Mouse (Mus musculus) forebrain, embryonic 16.5 days (tissue): ENCODE measurements around the gene Car5b. TPM values are rescaled to one million over a fixed set of nuclear protein-coding genes. Genes with fewer than 3 reads are reported as not detected.

Experiments
- ATAC-seq: fragments of 200-750 bp; cut with Nextera tagmentation; 2 replicates; pipeline ENCODE4 v1.8.0; 2017; ENCODE audit warnings: mild to moderate bottlenecking, moderate library complexity
- H3K27ac ChIP-seq: fragments of 300-500 bp; sonication (generic); 2 replicates; pipeline ENCODE4 v1.5.1; 2014; ENCODE audit warnings: low read length, control low read depth
- H3K27me3 ChIP-seq: fragments of 300-500 bp; sonication (generic); replicated peaks from 2 replicates; pipeline ENCODE4 v1.6.1; 2014; ENCODE audit warnings: low read length; ENCODE audit not compliant: control insufficient read depth, insufficient read depth
- H3K36me3 ChIP-seq: fragments of 300-500 bp; sonication (generic); 2 replicates; pipeline ENCODE4 v1.6.1; 2014; ENCODE audit not compliant: control insufficient read depth, insufficient read depth
- H3K4me1 ChIP-seq: fragments of 300-500 bp; sonication (generic); replicated peaks from 2 replicates; pipeline ENCODE4 v1.6.1; 2014; ENCODE audit warnings: low read length; ENCODE audit not compliant: control insufficient read depth, insufficient read depth
- H3K4me2 ChIP-seq: fragments of 300-500 bp; sonication (generic); 2 replicates; pipeline ENCODE4 v1.6.1; 2014; ENCODE audit warnings: mild to moderate bottlenecking, low read length, control low read depth
- H3K4me3 ChIP-seq: fragments of 300-500 bp; sonication (generic); replicated peaks from 2 replicates; pipeline ENCODE4 v1.5.1; 2014; ENCODE audit warnings: mild to moderate bottlenecking, low read length, control low read depth
- H3K9ac ChIP-seq: fragments of 300-500 bp; sonication (generic); replicated peaks from 2 replicates; pipeline ENCODE4 v1.6.1; 2014; ENCODE audit warnings: low read depth, low read length, control low read depth
- H3K9me3 ChIP-seq: fragments of 300-500 bp; sonication (generic); 2 replicates; pipeline ENCODE4 v1.6.1; 2016; ENCODE audit warnings: low read length; ENCODE audit not compliant: control insufficient read depth
- WGBS: fragments of 180-500 bp; shearing (Covaris S2); extraction: QIAGEN DNeasy Blood & Tissue Kit; methylation state at CpG from one replicate; pipeline ENCODE4 v1.1.7; 2014; 5-methylcytosine and 5-hydroxymethylcytosine counted together
- polyA plus RNA-seq: library from polyadenylated mRNA; unstranded; fragments of >200 nt; fragmentation: Nextera tagmentation; extraction: Ambion mirVana; gene quantifications from 2 replicates; pipeline ENCODE4 v1.2.1, GENCODE M21; 2015

Car5b gene
- polyA plus RNA-seq, 1 experiment from 2014 or later = 0.38 TPM

GRCm38 (mm10) chrX:163938587-163938986 is 89.2 kb downstream of the Car5b start:
- Histone ChIP-seq H3K36me3 (peaks cover 3% of the 10 kb centered on the region; the same call in 1 of the 2 replicates), H3K4me3 (no peak overlapping the region), H3K4me2 (no peak overlapping the region), H3K9me3 (no peaks in the 10 kb centered on the region), H3K9ac (no peak overlapping the region), H3K27me3 (no peaks in the 10 kb centered on the region), H3K27ac (no peak overlapping the region), H3K4me1 (no peaks in the 10 kb centered on the region)
- no peak for ATAC-seq
- 86% methylated on average over 6 of the region's 6 CpGs for WGBS

- Histone ChIP-seq H3K4me2 (no peak overlapping the region), H3K36me3 (peaks cover 3% of the 10 kb centered on the region; the same call in 1 of the 2 replicates), H3K9me3 (no peaks in the 10 kb centered on the region), H3K9ac (no peak overlapping the region), H3K27ac (no peak overlapping the region), H3K4me1 (no peaks in the 10 kb centered on the region), H3K27me3 (no peaks in the 10 kb centered on the region), H3K4me3 (no peak overlapping the region)
- WGBS = 79% methylated on average over 8 of the region's 8 CpGs
- ATAC-seq = no peak
Observed at GRCm38 (mm10) chrX:163934731-163935130, 93.1 kb downstream of the Car5b start.

- no peak for ATAC-seq
- H3K4me1 ChIP-seq = no peaks in the 10 kb centered on the region
- no peak overlapping the region for H3K4me2 ChIP-seq
- H3K27me3 ChIP-seq = no peaks in the 10 kb centered on the region
- no peaks in the 10 kb centered on the region for H3K36me3 ChIP-seq
- H3K9ac ChIP-seq = no peak overlapping the region
- no peak overlapping the region for H3K27ac ChIP-seq
- H3K4me3 ChIP-seq = no peak overlapping the region
- no peaks in the 10 kb centered on the region for H3K9me3 ChIP-seq
Observed at GRCm38 (mm10) chrX:163929550-163929949, 98.2 kb downstream of the Car5b start.

Other genes starting within 250 kb of the Car5b start
- 128 and 130 TPM in 2 replicates for gene Ap1s2, start 119.0 kb downstream of the Car5b start, polyA plus RNA-seq
- gene Zrsr2, start 69.3 kb downstream of the Car5b start, polyA plus RNA-seq = 47.7 and 50.2 TPM in 2 replicates
- 20.8 and 28.3 TPM in 2 replicates for gene Siah1b, start 48.5 kb upstream of the Car5b start, polyA plus RNA-seq
- gene Cltrn, start 60.8 kb upstream of the Car5b start, polyA plus RNA-seq = 0.26 TPM in 1 of 2 replicates, not detected in the other
- gene Ace2, start 111.3 kb upstream of the Car5b start, polyA plus RNA-seq = 0.32 TPM in 1 of 2 replicates, not detected in the other
- 0.38 and 0.43 TPM in 2 replicates for gene Bmx, start 230.2 kb upstream of the Car5b start, polyA plus RNA-seq
- gene Pir, start 241.4 kb upstream of the Car5b start, polyA plus RNA-seq = 3.1 and 3.8 TPM in 2 replicates